In genomic region chr2:145784964-145785363, GRCm38 (mm10) we compare ENCODE assay signal across 12 mouse cellular contexts.
DNase-seq lines count a peak whose midpoint lies in the region; ATAC-seq and TF ChIP-seq lines count a peak whose summit lies in the region.
"Had no signal": no experiment of that assay in that cellular context is flagged by ENCODE, and none has a peak within 500 bp of the region (broad histone marks: within the 10 kb centered on the region; RNA-seq: fewer than 3 reads in every experiment).

No protein-coding gene starts in this region.

- peak overlapping the region; percentile 38; the same call in 1 of the 2 replicates for H3K4me3 ChIP-seq in gastrocnemius, adult 2 months
- no peak overlapping the region for H3K4me3 ChIP-seq in kidney, embryonic 16.5 days (ENCODE audit: low read length)
- H3K4me3 ChIP-seq in embryonic facial prominence, embryonic 10.5 days = no peak overlapping the region
- H3K4me3 ChIP-seq in intestine, embryonic 16.5 days (ENCODE audit: low read length) = no peak overlapping the region

- H3K27me3 ChIP-seq in kidney, embryonic 16.5 days (ENCODE audit: insufficient read depth, low read length) = no peaks in the 10 kb centered on the region
- H3K27me3 ChIP-seq in embryonic facial prominence, embryonic 10.5 days (replicated peaks; ENCODE audit: low read depth, poor library complexity, severe bottlenecking) = no peaks in the 10 kb centered on the region
- no peaks in the 10 kb centered on the region for H3K27me3 ChIP-seq in intestine, embryonic 16.5 days (replicated peaks; ENCODE audit: control insufficient read depth, insufficient read depth, low read length)

- H3K9ac ChIP-seq in kidney, embryonic 16.5 days (replicated peaks; ENCODE audit: low read length) = no peak overlapping the region
- H3K9ac ChIP-seq in intestine, embryonic 16.5 days (ENCODE audit: low read depth, low read length) = no peak overlapping the region

- ATAC-seq in kidney, embryonic 16.5 days (ENCODE audit: low FRiP score, low TSS enrichment) = no peak
- ATAC-seq in intestine, embryonic 16.5 days = no peak
- ATAC-seq: forebrain, embryonic 14.5 days had no signal

- TF ChIP-seq CTCF in gastrocnemius, adult 2 months (IDR thresholded peaks at IDR 0.05) = no peak

- peak overlapping the region; percentile 43 for H3K27ac ChIP-seq in gastrocnemius, adult 2 months
- peak overlapping the region; percentile 99 for H3K27ac ChIP-seq in kidney, embryonic 16.5 days (ENCODE audit: low read length)
- H3K27ac ChIP-seq in embryonic facial prominence, embryonic 10.5 days (replicated peaks) = peak overlapping the region; percentile 87; the same call in 1 of the 2 replicates
- H3K27ac ChIP-seq in intestine, embryonic 16.5 days (ENCODE audit: low read length) = peak overlapping the region; percentile 40

- WGBS in kidney, embryonic 16.5 days = 92% methylated on average over 1 of the region's 1 CpGs
- WGBS in embryonic facial prominence, embryonic 10.5 days = 74% methylated on average over 1 of the region's 1 CpGs
- 77% methylated on average over 1 of the region's 1 CpGs for WGBS in intestine, embryonic 16.5 days

- DNase-seq in gastrocnemius, adult 2 months = no peak
- no peak for DNase-seq in gastrocnemius, postnatal 25 days
- DNase-seq in kidney, postnatal 36 days = no peak
- no peak for DNase-seq in embryonic facial prominence, embryonic 10.5 days (ENCODE audit: low spot score)
- DNase-seq in frontal cortex, postnatal 10 days (ENCODE audit: low spot score in 2 of 2) = no peak
- DNase-seq in cerebellum, adult 8-10 months = no peak
- DNase-seq: cerebellum, postnatal 36 days; gastrocnemius, postnatal 36 days; right cerebral cortex, postnatal 25 days had no signal

- no peaks in the 10 kb centered on the region; the same call in 1 of the 2 replicates for H3K36me3 ChIP-seq in kidney, embryonic 16.5 days (ENCODE audit: insufficient read depth, low read length)
- H3K36me3 ChIP-seq in embryonic facial prominence, embryonic 10.5 days (replicated peaks) = no peaks in the 10 kb centered on the region
- no peaks in the 10 kb centered on the region for H3K36me3 ChIP-seq in intestine, embryonic 16.5 days (ENCODE audit: control insufficient read depth, insufficient read depth, low read length)

- H3K4me1 ChIP-seq in kidney, embryonic 16.5 days (ENCODE audit: insufficient read depth, low read length) = peaks cover 58% of the 10 kb centered on the region
- H3K4me1 ChIP-seq in embryonic facial prominence, embryonic 10.5 days = peaks cover 41% of the 10 kb centered on the region
- H3K4me1 ChIP-seq in intestine, embryonic 16.5 days (ENCODE audit: control insufficient read depth, insufficient read depth, low read length) = peaks cover 23% of the 10 kb centered on the region

- no peak overlapping the region for H3K4me2 ChIP-seq in kidney, embryonic 16.5 days (replicated peaks; ENCODE audit: low read depth, low read length)
- H3K4me2 ChIP-seq in intestine, embryonic 16.5 days (ENCODE audit: low read depth, low read length) = no peak overlapping the region

- intact Hi-C loops in gastrocnemius, adult 2 months (cut with DNase I) = no loop called here

- no peaks in the 10 kb centered on the region for H3K9me3 ChIP-seq in kidney, embryonic 16.5 days (ENCODE audit: low read length)
- no peaks in the 10 kb centered on the region for H3K9me3 ChIP-seq in embryonic facial prominence, embryonic 10.5 days
- H3K9me3 ChIP-seq in intestine, embryonic 16.5 days (ENCODE audit: control insufficient read depth, low read length) = no peaks in the 10 kb centered on the region

Comparison
In these comparisons a context has a peak if more than half of its experiments do, and no peak if none do; other contexts are left out.
1. H3K27ac ChIP-seq: peak in every context shown above with its lines; median percentile 99 in kidney, embryonic 16.5 days; 87 in embryonic facial prominence, embryonic 10.5 days; 43 in gastrocnemius, adult 2 months; 40 in intestine, embryonic 16.5 days.